Mouse (Mus musculus): ENCODE measurements around the gene Apba1.

DNA sequence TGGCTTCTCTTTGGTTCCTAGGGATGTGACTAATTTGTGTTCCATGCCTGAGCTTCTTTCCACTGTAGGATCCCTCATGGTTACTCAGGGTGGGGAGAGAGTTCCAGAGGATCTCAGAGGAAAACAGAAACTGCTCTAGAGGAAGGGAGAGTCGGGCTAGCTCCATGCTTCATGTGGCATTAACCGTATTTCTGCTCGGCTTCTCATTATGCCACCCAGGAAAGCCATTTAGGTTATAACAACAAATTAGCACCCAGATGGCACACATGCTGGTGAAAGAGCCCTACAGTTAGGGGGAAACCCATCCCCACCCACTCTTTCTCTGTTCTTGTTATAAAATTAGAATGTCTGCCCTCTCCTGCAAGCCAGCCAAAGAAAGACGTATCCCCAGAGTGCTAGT lies 36.5 kb downstream of the Apba1 start:
- no peak for TF ChIP-seq CTCF (IDR thresholded peaks at IDR 0.05; ENCODE audit: low read depth)
- TF ChIP-seq EP300 (IDR thresholded peaks at IDR 0.05; ENCODE audit: low read depth) = no peak
